Mouse (Mus musculus) hindbrain, postnatal 0 days (tissue): ENCODE measurements around the gene Gcnt2. TPM values are rescaled to one million over a fixed set of nuclear protein-coding genes. Genes with fewer than 3 reads are reported as not detected.

Source experiments
- ATAC-seq: fragments of 200-750 bp; cut with Nextera tagmentation; 2 replicates; pipeline ENCODE4 v1.8.0; 2017; ENCODE audit warnings: mild to moderate bottlenecking, moderate TSS enrichment, moderate library complexity
- DNase-seq: peaks from one replicate; pipeline ENCODE4 v3.0.0-alpha.2; 2015; ENCODE audit warnings: low spot score
- H3K27ac ChIP-seq: fragments of 300-500 bp; sonication (generic); 2 replicates; pipeline ENCODE4 v1.5.1; 2014; ENCODE audit warnings: mild to moderate bottlenecking
- H3K27me3 ChIP-seq: fragments of 300-500 bp; sonication (generic); 2 replicates; pipeline ENCODE4 v1.6.1; 2014; ENCODE audit warnings: low read length, mixed read lengths; ENCODE audit not compliant: insufficient read depth
- H3K36me3 ChIP-seq: fragments of 300-500 bp; sonication (generic); 2 replicates; pipeline ENCODE4 v1.6.1; 2014; ENCODE audit warnings: low read length, mixed read lengths; ENCODE audit not compliant: insufficient read depth
- H3K4me1 ChIP-seq: fragments of 300-500 bp; sonication (generic); 2 replicates; pipeline ENCODE4 v1.6.1; 2014; ENCODE audit warnings: antibody characterized with exemption, low read length, mixed read lengths; ENCODE audit not compliant: insufficient read depth
- H3K4me2 ChIP-seq: fragments of 300-500 bp; sonication (generic); 2 replicates; pipeline ENCODE4 v1.6.1; 2014; ENCODE audit warnings: low read depth, mild to moderate bottlenecking, low read length, moderate library complexity, mixed read lengths
- H3K4me3 ChIP-seq: fragments of 300-500 bp; sonication (generic); 2 replicates; pipeline ENCODE4 v1.5.1; 2014; ENCODE audit warnings: low read length
- H3K9ac ChIP-seq: fragments of 300-500 bp; sonication (generic); replicated peaks from 2 replicates; pipeline ENCODE4 v1.6.1; 2014; ENCODE audit warnings: mild to moderate bottlenecking, low read length, moderate library complexity, mixed read lengths
- H3K9me3 ChIP-seq: fragments of 300-500 bp; sonication (generic); 2 replicates; pipeline ENCODE4 v1.6.1; 2016; ENCODE audit warnings: low read length, mixed read lengths
- CTCF ChIP-seq: IDR thresholded peaks from 2 replicates; pipeline ENCODE4 v1.5.1; 2016; ENCODE audit warnings: antibody characterized with exemption, control low read depth, low read depth
- WGBS: fragments of 180-500 bp; shearing (Covaris S2); extraction: QIAGEN DNeasy Blood & Tissue Kit; methylation state at CpG from one replicate; pipeline ENCODE4 v1.1.7; 2014; 5-methylcytosine and 5-hydroxymethylcytosine counted together
- polyA plus RNA-seq: library from polyadenylated mRNA; unstranded; fragments of >200 nt; fragmentation: Nextera tagmentation; extraction: Ambion mirVana; gene quantifications from 2 replicates; pipeline ENCODE4 v1.2.1, GENCODE M21; 2015
- total RNA-seq: library from RNA; depleted of rRNA; stranded (reverse); fragments of >200 nt; gene quantifications from 2 replicates; pipeline ENCODE4 v1.2.3, GENCODE M21; 2014

Gcnt2 gene
- total and polyA plus RNA-seq, 2 experiments from 2014 or later: 2.9 to 12.0 TPM

DNA sequence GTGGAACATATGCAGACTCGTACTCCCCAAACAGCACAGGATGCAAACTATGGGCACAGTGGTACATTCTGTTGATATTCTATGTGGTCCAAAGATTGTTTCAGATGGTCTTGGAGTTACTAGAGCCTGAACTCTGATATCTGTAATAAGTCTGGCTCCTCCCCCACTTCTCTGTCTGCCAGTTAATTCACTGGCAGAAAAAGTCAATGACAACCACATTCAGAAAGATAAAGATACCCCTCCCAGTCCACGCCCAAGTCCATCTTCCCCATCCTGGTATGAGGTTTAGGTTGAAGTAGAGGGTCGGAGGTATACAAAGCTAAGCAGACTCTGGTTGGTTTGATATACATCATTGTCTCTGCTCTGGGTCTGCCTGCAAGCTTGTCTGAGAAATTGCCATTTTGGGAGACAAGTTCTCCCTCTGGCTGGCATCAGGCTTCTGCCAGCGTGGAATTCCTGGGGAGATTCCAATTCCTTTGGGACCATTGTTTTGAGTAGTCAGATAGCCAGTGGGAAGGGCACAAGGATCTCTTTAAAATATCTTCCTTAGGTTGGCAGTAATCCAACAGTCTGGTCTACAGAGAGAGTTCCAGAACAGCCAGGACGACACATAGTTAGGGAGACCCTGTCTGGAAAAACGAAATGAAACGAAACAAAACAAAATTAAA, 88.1 kb downstream of the Gcnt2 start:
- ATAC-seq: no peak
- DNase-seq: no peak
- H3K27me3 ChIP-seq: no peaks in the 10 kb centered on the region
- no peak for TF ChIP-seq CTCF
- no peaks in the 10 kb centered on the region for H3K4me1 ChIP-seq
- H3K4me2 ChIP-seq: no peak overlapping the region
- no peak overlapping the region for H3K9ac ChIP-seq
- no peak overlapping the region for H3K27ac ChIP-seq
- H3K4me3 ChIP-seq: no peak overlapping the region
- no peaks in the 10 kb centered on the region for H3K9me3 ChIP-seq
- WGBS: 70% methylated on average over 7 of the region's 7 CpGs
- H3K36me3 ChIP-seq: no peaks in the 10 kb centered on the region

DNA sequence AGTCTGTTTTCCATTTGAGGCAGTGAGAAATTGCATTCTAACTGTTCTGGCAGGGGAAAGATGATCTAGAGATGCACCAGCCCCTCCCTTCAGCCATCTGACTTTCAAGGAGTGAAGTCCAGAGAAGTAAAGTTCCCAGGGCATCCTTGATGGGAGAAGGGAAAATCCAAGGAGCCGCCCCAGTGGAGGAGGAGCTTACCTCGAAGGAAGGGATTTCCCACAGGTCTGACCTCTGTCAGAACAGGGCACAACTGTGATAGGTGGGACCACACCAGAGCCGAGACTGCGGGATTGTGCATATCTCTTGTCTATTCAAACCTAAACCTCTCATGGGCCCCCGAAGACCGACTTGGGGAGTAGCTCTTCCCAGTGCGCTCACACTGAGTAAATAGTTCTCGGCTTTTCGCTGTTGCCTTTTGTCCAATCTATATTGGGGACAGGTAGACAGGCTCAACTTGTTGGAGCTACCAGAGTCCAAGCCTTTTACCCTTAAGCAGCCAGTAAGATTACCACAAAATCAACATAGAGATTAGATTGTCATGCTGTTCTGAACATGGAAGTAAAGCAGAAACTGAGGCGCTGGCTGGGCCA, 91.9 kb downstream of the Gcnt2 start:
- TF ChIP-seq CTCF: no peak
- Histone ChIP-seq H3K9ac (no peak overlapping the region), H3K27me3 (no peaks in the 10 kb centered on the region), H3K9me3 (no peaks in the 10 kb centered on the region), H3K4me2 (no peak overlapping the region), H3K27ac (no peak overlapping the region), H3K4me3 (no peak overlapping the region), H3K36me3 (no peaks in the 10 kb centered on the region), H3K4me1 (no peaks in the 10 kb centered on the region)
- DNase-seq (no peak), ATAC-seq (no peak)
- WGBS: 82% methylated on average over 10 of the region's 10 CpGs

DNA sequence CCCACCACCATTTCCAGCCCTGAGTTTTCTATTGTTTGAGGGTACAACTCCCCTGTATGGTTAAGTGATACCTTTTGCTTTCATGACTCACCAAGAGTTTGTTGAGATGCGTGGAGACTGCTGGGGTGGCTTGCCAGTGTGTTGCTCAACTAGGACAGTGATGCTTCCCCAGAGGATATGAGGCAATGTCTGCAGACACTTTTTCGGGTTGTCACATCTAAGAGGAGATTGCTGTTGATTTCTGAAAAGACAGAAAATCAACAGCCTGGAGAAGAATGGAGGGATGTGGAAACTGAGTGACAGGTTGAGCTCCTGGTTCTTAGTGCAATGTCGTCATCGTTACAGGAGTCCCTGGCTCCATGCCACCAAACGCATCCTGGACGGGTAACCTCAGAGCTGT, 93.7 kb downstream of the Gcnt2 start:
- ATAC-seq: no peak

DNA sequence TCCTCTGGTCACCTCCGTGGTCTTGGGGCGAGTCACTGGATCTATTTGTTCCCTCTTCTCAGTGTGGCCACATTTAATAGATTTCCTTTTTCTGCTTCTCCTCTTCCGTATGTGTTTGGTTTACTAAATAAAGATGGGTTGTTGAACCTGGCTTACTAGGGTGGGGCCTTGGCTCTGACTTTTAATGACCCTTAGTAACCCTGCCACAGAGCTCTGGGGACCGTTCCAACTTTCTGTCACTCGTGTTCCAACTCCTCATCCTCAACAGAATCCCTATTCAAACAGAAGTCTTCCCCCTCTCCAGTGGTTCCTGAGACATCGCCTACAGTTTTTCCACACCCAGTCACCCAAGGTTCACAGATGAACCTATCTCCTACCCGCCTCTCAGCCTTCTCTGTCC, 96.2 kb downstream of the Gcnt2 start:
- H3K27me3 ChIP-seq: no peaks in the 10 kb centered on the region
- WGBS: 82% methylated on average over 7 of the region's 7 CpGs
- no peak for DNase-seq
- H3K4me1 ChIP-seq: no peaks in the 10 kb centered on the region
- no peak overlapping the region for H3K4me3 ChIP-seq
- no peak overlapping the region for H3K27ac ChIP-seq
- no peak overlapping the region for H3K9ac ChIP-seq
- H3K4me2 ChIP-seq: no peak overlapping the region
- H3K36me3 ChIP-seq: no peaks in the 10 kb centered on the region
- no peak for ATAC-seq
- no peak for TF ChIP-seq CTCF
- H3K9me3 ChIP-seq: no peaks in the 10 kb centered on the region

More for the DNA sequence above, 93.7 kb downstream of the Gcnt2 start:
- no peaks in the 10 kb centered on the region for H3K9me3 ChIP-seq
- H3K27me3 ChIP-seq: no peaks in the 10 kb centered on the region
- no peaks in the 10 kb centered on the region for H3K4me1 ChIP-seq
- no peak for DNase-seq
- H3K4me3 ChIP-seq: no peak overlapping the region
- H3K9ac ChIP-seq: no peak overlapping the region
- no peak for TF ChIP-seq CTCF
- 60% methylated on average over 6 of the region's 6 CpGs for WGBS
- H3K36me3 ChIP-seq: no peaks in the 10 kb centered on the region
- no peak overlapping the region for H3K4me2 ChIP-seq
- H3K27ac ChIP-seq: no peak overlapping the region

DNA sequence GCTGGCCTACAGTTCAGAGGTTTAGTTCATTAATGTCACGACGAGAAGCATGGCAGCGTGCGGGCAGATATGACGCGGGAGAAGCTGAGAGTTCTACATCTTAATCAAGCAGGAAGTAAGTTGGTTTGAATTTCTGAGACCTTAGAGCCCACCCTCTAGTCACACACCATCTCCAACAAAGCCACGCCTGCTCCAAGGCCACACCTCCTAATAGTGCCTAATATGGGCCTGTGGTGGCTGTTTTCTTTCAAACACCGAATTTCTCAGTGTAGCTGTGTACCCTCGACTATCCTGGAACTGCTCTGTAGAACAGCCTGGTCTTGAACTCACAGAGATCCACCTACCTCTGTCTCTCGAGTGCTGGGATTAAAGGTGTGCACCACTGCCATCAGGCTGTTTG, 108.1 kb downstream of the Gcnt2 start:
- no peak overlapping the region for H3K4me3 ChIP-seq
- H3K36me3 ChIP-seq: no peaks in the 10 kb centered on the region
- ATAC-seq (no peak), DNase-seq (no peak)
- no peaks in the 10 kb centered on the region for H3K4me1 ChIP-seq
- H3K27me3 ChIP-seq: no peaks in the 10 kb centered on the region
- WGBS: 92% methylated on average over 10 of the region's 10 CpGs
- H3K9ac ChIP-seq: no peak overlapping the region
- no peaks in the 10 kb centered on the region for H3K9me3 ChIP-seq
- no peak overlapping the region for H3K4me2 ChIP-seq
- no peak for TF ChIP-seq CTCF
- no peak overlapping the region for H3K27ac ChIP-seq

DNA sequence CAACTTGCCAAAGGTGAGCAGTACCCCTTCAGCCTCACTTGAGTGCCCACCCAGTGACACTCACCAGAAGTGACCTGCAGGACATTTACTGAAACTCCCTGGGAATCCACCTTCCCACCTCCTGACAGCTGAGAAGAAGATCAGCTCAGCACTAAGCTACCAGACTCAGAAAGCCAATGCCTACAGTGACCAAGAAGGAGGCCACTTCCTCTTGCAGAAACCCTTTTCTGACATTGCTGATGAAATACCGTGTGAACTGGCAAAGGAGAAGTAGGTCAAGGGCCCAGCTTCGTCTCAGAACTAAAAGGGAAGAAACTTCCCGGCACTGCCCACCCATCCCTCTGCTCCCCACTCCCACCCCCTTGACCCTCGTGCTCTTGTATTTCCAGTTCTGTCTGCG, 109.0 kb downstream of the Gcnt2 start:
- TF ChIP-seq CTCF: no peak
- no peaks in the 10 kb centered on the region for H3K27me3 ChIP-seq
- no peaks in the 10 kb centered on the region for H3K4me1 ChIP-seq
- H3K9me3 ChIP-seq: no peaks in the 10 kb centered on the region
- no peak overlapping the region for H3K4me2 ChIP-seq
- 84% methylated on average over 5 of the region's 5 CpGs for WGBS
- H3K9ac ChIP-seq: no peak overlapping the region
- ATAC-seq (no peak), DNase-seq (no peak)
- H3K36me3 ChIP-seq: no peaks in the 10 kb centered on the region
- no peak overlapping the region for H3K4me3 ChIP-seq
- H3K27ac ChIP-seq: no peak overlapping the region

DNA sequence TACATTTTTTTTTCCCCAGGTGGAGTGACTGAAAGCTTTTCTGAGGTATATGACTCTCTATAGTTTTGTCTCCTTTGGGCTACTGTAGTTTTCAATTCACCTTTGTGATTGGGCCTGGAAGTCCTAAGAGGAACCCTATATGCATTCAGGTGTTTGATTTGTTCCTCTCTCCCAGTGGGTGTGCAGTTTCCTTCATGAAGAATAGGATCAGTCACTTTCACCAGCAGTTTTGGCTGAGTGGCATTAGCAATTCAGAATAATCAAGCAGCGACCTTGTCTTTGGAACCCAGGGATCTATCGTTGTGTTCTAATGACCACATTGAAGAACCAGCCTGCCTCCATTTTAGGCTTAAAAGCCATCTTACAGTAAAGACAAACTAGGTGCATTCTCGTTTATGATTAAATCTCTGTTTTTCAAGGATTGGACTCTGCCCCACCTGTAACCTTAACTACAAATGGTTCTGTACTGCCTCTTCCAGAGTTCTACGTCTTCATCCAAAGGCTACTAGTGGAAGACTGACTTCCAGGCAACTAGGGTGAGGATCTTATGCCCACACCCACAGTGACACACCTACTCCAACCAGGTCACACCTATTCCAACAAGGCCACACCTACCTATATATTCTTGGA, 110.3 kb downstream of the Gcnt2 start:
- ATAC-seq: no peak
- Histone ChIP-seq H3K4me3 (no peak overlapping the region), H3K9ac (no peak overlapping the region), H3K9me3 (no peaks in the 10 kb centered on the region), H3K4me1 (no peaks in the 10 kb centered on the region), H3K27ac (no peak overlapping the region), H3K27me3 (no peaks in the 10 kb centered on the region), H3K4me2 (no peak overlapping the region), H3K36me3 (no peaks in the 10 kb centered on the region)
- no peak for TF ChIP-seq CTCF
- DNase-seq: no peak
- WGBS: 95% methylated on average over 4 of the region's 4 CpGs
